Mouse (Mus musculus) bone marrow, adult 2 months (tissue): Measurements from ENCODE around the gene Rsad2. TPM values are rescaled to one million over a fixed set of nuclear protein-coding genes. Genes with fewer than 3 reads are reported as not detected.
A peak's percentile ranks its signal among the peaks of the same experiment; 100 is the strongest.

Source experiments
- H3K27ac ChIP-seq: fragments of 200-500 bp; 2 replicates; pipeline ENCODE4 v1.5.1; 2012; ENCODE audit warnings: low read depth, mild to moderate bottlenecking, control low read depth, inconsistent platforms, low read length; ENCODE audit not compliant: control insufficient read depth, poor library complexity, insufficient read depth
- H3K4me1 ChIP-seq: fragments of 200-500 bp; 2 replicates; pipeline ENCODE4 v1.6.1; 2011; ENCODE audit warnings: low read length; ENCODE audit not compliant: control insufficient read depth, insufficient read depth
- H3K4me3 ChIP-seq: fragments of 200-500 bp; replicated peaks from 2 replicates; pipeline ENCODE3; 2011; ENCODE audit warnings: mild to moderate bottlenecking, low read depth, low read length, control low read depth; ENCODE audit not compliant: control insufficient read depth
- CTCF ChIP-seq: fragments of 200-500 bp; IDR thresholded peaks from 2 replicates; pipeline ENCODE4 v1.5.1; 2011; ENCODE audit warnings: low read length, control low read depth; ENCODE audit not compliant: control insufficient read depth, insufficient read depth
- POLR2A ChIP-seq: fragments of 200-500 bp; IDR thresholded peaks from 2 replicates; pipeline ENCODE4 v1.6.1; 2011; ENCODE audit warnings: low read depth, mild to moderate bottlenecking, control low read depth, low read length, borderline replicate concordance; ENCODE audit not compliant: control insufficient read depth
- WGBS: fragments of 180-500 bp; shearing (Covaris S2); methylation state at CpG from one replicate; pipeline ENCODE4 v1.1.7; 2018; 5-methylcytosine and 5-hydroxymethylcytosine counted together
- polyA plus RNA-seq: library from polyadenylated mRNA; stranded (reverse); fragments of >200 nt; gene quantifications from 2 replicates; pipeline ENCODE4 v1.2.4, GENCODE M21; 2011; ENCODE audit warnings: low replicate concordance; ENCODE audit not compliant: missing spikeins, insufficient read depth, insufficient read length

Rsad2 gene
- polyA plus RNA-seq, 1 experiment, result 114 TPM

DNA sequence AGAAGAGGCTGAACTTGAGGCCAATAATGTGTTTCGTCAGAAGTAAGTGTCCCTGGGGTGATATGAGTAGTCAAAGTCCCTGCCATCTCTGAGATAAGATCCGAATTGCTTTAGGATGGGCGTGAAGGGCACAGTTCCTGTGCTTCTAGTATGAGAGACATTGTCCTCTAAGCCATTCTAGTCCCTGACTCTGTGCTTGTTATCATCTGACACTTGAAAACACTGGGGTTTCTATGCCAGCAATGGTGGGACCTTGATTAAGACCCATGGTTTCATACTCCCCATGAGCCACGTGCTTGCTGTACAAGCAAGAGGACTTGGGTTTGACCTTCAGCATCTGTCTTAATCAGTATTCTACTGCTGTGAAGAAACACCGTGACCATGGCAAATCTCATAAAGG is 20.9 kb upstream of the Rsad2 start:
- H3K27ac ChIP-seq, result no peak overlapping the region
- 65% methylated on average over 5 of the region's 5 CpGs for WGBS
- H3K4me3 ChIP-seq, result no peak overlapping the region
- TF ChIP-seq POLR2A, result no peak
- no peak for TF ChIP-seq CTCF
- peaks cover 1% of the 10 kb centered on the region; the same call in 1 of the 2 replicates for H3K4me1 ChIP-seq

DNA sequence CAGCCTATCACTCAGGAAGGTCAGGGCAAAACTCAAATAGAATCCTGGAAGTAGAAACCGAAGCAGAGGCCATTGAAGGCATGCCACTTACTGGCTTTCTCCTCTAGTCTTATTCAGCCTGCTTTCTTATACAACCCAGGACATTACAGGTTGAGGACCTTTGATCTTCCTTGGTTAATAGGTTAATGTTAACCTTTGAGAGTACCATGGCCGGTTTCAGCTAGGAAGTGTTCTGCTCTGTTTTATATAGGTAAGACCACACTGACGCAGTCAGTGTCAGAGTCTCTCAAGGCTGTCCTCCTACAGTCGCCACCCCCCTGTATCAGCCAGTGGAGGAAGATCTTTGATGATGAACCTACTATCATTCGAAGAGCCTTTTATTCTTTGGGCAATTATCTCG is 17.5 kb upstream of the Rsad2 start:
- peaks cover 3% of the 10 kb centered on the region; the same call in 1 of the 2 replicates for H3K4me1 ChIP-seq
- no peak overlapping the region for H3K27ac ChIP-seq
- TF ChIP-seq CTCF (no peak), POLR2A (no peak)
- 75% methylated on average over 6 of the region's 6 CpGs for WGBS
- H3K4me3 ChIP-seq, result no peak overlapping the region

DNA sequence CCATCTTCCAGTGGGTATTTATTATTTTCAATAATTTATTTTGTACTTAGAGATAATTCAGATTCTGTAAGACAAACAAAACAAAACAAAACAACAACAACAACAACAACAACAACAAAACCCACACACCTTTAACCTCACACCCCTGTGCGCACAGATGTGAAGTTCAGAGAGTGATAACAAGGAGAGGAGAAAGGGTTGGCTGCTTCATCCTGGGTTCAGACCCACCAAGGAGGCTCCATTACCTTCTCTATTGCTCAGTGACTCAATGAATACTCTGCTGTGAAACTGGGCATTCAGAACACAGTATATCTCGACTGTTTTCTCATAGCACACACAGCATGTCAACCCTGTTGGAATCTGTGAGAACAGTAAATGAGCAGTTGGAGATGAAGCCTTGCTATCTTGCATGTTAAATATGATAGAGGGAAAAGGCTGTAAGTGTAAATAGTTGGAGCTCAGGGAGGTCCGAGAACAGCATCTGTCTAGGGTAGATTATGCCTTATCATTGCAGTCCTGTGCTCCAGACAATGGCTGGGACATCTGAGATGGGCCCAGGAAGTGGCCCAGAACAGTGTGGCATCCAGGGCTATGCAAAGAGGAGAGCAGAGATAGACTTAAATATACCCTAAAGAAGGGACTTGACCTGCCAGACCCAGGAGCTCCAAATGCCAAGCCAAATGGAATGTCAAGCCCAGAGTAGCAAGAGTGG is 16.7 kb upstream of the Rsad2 start:
- Histone ChIP-seq H3K4me3 (no peak overlapping the region), H3K4me1 (peaks cover 5% of the 10 kb centered on the region; the same call in 1 of the 2 replicates), H3K27ac (peak overlapping the region; percentile 74)
- TF ChIP-seq CTCF, result no peak
- TF ChIP-seq POLR2A, result no peak
- WGBS, result 68% methylated on average over 3 of the region's 3 CpGs

- Histone ChIP-seq H3K4me1 (peaks cover 5% of the 10 kb centered on the region; the same call in 1 of the 2 replicates), H3K4me3 (peak overlapping the region; percentile 66), H3K27ac (peak overlapping the region; percentile 16; the same call in 1 of the 2 replicates)
- TF ChIP-seq CTCF (no peak), POLR2A (no peak)
- WGBS, result 72% methylated on average over 3 of the region's 3 CpGs
Observed at GRCm38 (mm10) chr12:26471376-26471775, 15.1 kb upstream of the Rsad2 start.

DNA sequence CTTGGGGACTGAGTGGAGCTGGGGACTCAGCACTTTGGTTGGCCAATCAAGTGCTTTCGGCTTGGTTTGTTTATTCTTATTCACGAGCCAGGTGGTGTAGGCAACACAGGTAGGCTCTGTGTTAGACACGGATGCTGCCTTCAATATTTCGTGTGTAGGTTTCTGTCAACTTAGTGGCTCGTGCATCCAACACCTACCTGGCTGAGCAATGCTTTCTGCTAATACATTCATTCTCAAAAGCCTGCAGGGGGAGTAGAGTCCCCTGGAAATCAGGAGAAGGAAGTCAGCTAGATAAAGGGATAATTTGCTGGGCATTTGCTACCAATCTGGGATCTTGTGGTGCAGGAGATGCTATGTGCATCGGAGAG is 13.8 kb upstream of the Rsad2 start:
- peak overlapping the region; percentile 98 for H3K27ac ChIP-seq
- WGBS, result 13% methylated on average over 6 of the region's 6 CpGs

GRCm38 (mm10) chr12:26469098-26470041 is 13.1 kb upstream of the Rsad2 start, which contains the start of gene Cmpk2:
Gene Cmpk2, plus strand, starts transcription at chr12:26469204.
- TF ChIP-seq CTCF, result 0 out of 2 replicates have a peak, but pooled peaks have one; percentile 11
- peak; percentile 82 for TF ChIP-seq POLR2A
- Histone ChIP-seq H3K27ac (peak within 1 kb of the TSS; percentile 98), H3K4me3 (peak within 1 kb of the TSS; percentile 92), H3K4me1 (peaks cover 5% of the 10 kb centered on the region; the same call in 1 of the 2 replicates)
- WGBS, result under 1% methylated on average over 69 of the region's 69 CpGs

More for the DNA sequence above, 13.8 kb upstream of the Rsad2 start:
- TF ChIP-seq CTCF (no peak), POLR2A (no peak)
- Histone ChIP-seq H3K4me1 (peaks cover 5% of the 10 kb centered on the region; the same call in 1 of the 2 replicates), H3K4me3 (peak overlapping the region; percentile 92)

DNA sequence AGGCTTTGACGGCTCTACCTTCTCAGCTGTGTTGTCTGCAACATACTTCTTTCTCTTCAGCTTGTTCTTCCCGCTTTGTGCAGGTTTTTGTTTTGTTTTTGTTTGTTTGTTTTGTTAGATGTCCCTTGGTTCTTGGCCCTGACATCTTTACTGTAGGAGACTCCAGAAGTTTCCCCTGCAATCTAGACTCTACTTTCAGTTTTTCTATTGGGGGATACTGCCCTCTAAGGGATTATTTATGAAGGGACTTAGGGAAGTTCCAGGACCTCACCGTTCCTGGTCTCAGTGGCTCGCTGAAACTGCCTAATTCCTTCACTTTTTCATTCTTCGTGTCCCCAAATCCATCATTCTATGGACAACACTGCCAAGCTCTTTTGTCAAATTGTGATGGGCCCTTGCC is 9.3 kb upstream of the Rsad2 start:
- no peak overlapping the region for H3K4me3 ChIP-seq
- peaks cover 3% of the 10 kb centered on the region; the same call in 1 of the 2 replicates for H3K4me1 ChIP-seq
- H3K27ac ChIP-seq, result no peak overlapping the region
- whole genome bisulfite sequencing, result 55% methylated on average over 5 of the region's 5 CpGs
- no peak for TF ChIP-seq POLR2A
- TF ChIP-seq CTCF, result no peak

DNA sequence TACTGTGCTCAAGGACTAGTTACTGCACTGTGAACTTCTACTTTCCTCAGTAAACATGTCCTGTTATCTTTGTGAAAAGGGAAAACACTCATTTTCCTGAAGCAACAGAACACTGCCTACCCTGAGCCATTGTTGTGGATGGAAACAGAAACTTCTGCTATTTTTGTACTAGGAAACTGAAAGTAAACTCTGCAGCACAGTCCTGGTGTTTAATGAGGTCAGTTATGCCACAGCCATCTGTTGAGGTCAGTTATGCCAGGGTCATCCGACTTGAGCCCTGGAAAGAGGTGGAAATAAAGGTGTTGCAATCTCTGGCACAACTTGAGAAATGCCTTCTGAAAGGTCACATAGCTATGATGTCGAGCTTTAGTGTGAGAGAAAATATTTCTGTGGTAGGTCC is 3.8 kb upstream of the Rsad2 start:
- 1% methylated on average over 2 of the region's 2 CpGs for WGBS
- peak overlapping the region; percentile 28 for H3K4me3 ChIP-seq
- TF ChIP-seq POLR2A, result no peak
- TF ChIP-seq CTCF, result no peak
- H3K27ac ChIP-seq, result peak overlapping the region; percentile 64
- peaks cover 5% of the 10 kb centered on the region for H3K4me1 ChIP-seq
